Mouse (Mus musculus) ES-E14 (cell line): ENCODE results near the gene Sf3a2.

ENCODE experiments used
- HCFC1 ChIP-seq: IDR thresholded peaks from 2 replicates; pipeline ENCODE4 v1.6.1; 2012; ENCODE audit warnings: low read length, inconsistent platforms, borderline replicate concordance; ENCODE audit not compliant: insufficient read depth
- MAFK ChIP-seq: IDR thresholded peaks from 2 replicates; pipeline ENCODE4 v1.6.1; 2014; ENCODE audit warnings: mild to moderate bottlenecking, low read depth, low read length, inconsistent platforms; ENCODE audit not compliant: insufficient read depth
- ZC3H11A ChIP-seq: IDR thresholded peaks from 2 replicates; pipeline ENCODE4 v1.6.1; 2012; ENCODE audit warnings: low read depth, mild to moderate bottlenecking, inconsistent platforms, low read length, borderline replicate concordance
- ZNF384 ChIP-seq: IDR thresholded peaks from 2 replicates; pipeline ENCODE4 v1.6.1; 2012; ENCODE audit warnings: low read depth, low read length, inconsistent platforms

DNA sequence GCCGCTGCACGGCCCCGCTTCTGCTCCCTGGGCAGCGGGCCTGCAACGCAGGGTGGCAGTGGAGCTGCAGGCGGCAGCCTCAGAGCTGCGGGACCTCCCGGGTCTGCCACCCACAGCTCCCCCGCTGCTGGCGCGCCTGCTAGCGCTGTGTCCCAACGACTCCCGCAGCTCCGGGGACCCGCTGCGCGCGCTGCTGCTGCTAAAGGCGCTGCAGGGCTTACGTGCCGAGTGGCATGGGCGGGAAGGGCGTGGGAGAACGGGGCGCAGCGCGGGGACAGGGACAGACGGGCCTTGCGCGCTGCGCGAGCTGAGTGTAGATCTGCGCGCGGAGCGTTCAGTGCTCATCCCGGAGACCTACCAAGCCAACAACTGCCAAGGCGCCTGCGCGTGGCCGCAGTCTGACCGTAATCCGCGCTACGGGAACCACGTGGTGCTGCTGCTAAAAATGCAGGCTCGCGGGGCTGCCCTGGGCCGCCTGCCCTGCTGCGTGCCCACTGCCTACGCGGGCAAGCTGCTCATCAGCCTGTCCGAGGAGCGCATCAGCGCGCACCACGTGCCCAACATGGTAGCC lies 9.1 kb downstream of the Sf3a2 start:
- TF ChIP-seq ZC3H11A (no peak), ZNF384 (no peak), HCFC1 (no peak), MAFK (no peak)
